Mouse (Mus musculus) left cerebral cortex, adult 9 months (tissue): Measurements from ENCODE around the gene Osbpl9.

ENCODE experiments used
- DNase-seq, 2 experiments: peaks; one replicate each; pipeline ENCODE4 v3.0.0; 2022; ENCODE audit warnings: low spot score in 2 of 2

Gene Osbpl9

GRCm38 (mm10) chr4:109201582-109202424, at the start of gene Osbpl9:
Gene Osbpl9, minus strand, starts transcription at chr4:109202272.
- DNase-seq, result peak; percentile 92 to 97

DNA sequence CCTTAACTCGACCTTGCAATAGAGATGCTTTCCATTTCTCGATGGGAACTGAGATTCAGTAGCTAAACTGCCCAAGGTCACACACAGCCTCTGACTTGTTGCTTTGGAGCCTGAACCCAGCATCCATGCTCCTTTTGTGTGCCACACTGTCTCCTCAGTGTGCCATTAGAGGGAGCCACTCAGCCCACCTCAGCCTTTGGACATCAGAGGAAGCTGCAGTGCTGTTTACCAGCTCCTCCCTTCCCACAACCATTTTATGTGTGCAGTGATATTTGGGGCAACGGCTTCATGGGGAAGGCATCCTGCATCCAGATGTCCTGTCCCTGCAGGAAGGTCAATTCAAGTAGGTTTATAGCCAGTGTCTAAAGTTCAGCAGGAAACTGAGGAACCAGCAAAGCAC, 49.5 kb upstream of the Osbpl9 start:
- DNase-seq, result no peak

- DNase-seq, result no peak
Measured at GRCm38 (mm10) chr4:109245016-109245620, 43.0 kb upstream of the Osbpl9 start.

GRCm38 (mm10) chr4:109244506-109244905, 42.4 kb upstream of the Osbpl9 start:
- no peak for DNase-seq

GRCm38 (mm10) chr4:109241934-109242333, 39.9 kb upstream of the Osbpl9 start:
- no peak for DNase-seq

DNA sequence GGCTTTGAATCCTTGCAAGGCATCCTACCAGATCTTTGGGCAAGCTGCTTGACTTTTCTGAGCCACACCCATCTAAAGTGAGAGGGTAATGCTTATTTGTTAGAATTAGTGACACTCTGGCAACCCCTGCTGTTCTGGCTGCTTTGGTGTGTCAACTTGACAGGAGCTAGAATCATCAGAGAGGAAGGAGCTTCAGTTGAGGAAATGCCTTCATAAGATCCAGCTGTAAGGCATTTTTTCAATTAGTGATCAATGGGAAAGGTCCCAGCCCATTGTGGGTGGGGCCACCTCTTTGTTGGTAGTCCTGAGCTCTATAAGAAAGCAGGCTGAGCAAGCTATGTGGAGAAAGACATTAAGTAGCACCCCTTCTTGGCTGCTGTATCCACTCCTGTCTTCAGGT, 39.1 kb upstream of the Osbpl9 start:
- DNase-seq, result no peak

- peak; percentile 14 to 41 for DNase-seq
Measured at GRCm38 (mm10) chr4:109238428-109239268, 36.6 kb upstream of the Osbpl9 start.

- no peak for DNase-seq
Measured at GRCm38 (mm10) chr4:109236186-109236879, 34.3 kb upstream of the Osbpl9 start.

- no peak for DNase-seq
Measured at GRCm38 (mm10) chr4:109234806-109235350, 32.8 kb upstream of the Osbpl9 start.

GRCm38 (mm10) chr4:109234185-109234584, 32.1 kb upstream of the Osbpl9 start, which contains the start of gene Calr4:
Gene Calr4, plus strand, starts transcription at chr4:109234485.
- no peak for DNase-seq

DNA sequence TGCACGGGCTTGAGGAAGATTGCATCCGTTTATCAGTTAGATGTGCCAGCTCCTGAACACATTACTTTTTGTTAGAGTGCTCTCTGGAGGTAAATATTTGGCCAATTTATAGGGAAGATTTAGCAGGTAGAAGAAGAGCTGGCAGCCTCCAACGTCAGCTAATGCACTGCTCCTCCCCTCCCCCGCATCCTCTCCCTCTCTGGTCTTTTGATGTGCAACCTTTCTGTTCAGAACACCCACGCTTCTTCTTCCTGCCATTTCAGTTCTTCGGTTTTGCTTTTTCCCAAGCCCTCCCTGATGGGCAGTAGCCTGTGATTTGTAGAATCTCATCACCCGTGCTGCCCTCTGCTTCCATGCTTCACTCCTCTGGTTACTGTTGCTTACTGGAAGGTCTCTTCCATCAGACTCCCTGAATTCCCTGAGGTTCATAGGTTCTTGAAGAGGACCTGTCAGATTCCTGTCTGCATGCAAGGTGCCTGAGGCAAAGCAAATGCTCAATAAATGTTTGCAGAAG, 27.8 kb upstream of the Osbpl9 start:
- DNase-seq, result no peak

DNA sequence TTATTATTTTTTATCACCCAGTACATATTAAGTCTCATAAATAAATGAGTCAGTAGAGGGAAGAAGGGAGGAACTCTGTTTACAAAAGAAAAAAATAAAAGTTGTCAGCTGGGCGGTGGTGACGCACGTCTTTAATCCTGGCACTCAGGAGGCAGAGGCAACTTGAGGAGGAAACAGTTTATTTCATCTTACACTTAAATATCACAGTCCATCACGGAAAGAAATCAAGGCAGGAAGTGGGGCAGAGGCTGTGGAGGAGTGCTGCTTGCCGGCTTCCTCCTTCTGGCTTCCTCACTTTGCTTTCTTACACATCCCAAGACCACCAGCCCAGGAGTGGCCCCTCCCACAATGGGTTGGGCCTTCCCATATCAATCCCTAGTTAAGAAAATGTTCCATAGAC, 24.0 kb upstream of the Osbpl9 start:
- DNase-seq, result no peak

DNA sequence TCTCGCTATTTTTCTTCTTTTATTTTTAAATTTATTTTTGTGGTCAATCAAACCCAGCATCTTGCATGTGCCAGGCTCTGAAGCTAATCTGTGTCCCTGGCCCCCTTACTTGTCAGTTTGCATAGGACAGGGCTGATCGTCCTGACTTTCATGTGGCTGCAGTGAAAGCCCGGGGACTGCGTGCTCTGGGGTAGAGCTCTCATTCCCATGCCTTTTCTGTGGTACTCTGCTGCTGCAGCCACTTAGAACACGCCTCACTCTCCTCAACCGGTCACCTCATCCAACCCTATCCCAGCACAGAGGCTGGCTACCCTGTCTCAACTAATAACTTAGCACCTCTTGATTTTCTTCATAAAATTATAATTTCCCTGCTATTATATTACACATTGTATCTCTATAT, 23.5 kb upstream of the Osbpl9 start:
- DNase-seq, result no peak

- peak; percentile 74 to 80 for DNase-seq
Measured at GRCm38 (mm10) chr4:109224762-109225552, 22.9 kb upstream of the Osbpl9 start.

DNA sequence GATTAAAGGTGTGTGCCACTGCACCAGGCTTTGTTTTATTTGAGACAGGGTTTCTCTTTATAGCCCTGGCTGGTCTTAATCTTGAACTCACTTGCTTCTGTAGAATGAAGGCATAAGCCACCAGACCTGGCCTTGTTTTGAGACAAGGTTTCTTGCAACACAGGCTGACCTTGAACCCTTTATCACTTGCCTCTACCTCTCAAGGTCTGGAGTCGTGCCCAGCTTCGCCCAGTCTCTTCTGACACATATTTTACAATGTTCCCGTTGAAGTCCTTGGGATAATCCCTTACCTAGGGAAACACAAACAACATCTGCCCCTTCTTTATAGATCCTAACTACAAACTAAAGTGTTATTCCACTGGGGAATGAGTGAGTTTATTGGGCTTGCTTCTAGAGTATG, 19.9 kb upstream of the Osbpl9 start:
- DNase-seq, result no peak

GRCm38 (mm10) chr4:109220441-109220940, 18.4 kb upstream of the Osbpl9 start:
- no peak for DNase-seq

GRCm38 (mm10) chr4:109218008-109218407, 15.9 kb upstream of the Osbpl9 start:
- DNase-seq, result no peak

GRCm38 (mm10) chr4:109213986-109214385, 11.9 kb upstream of the Osbpl9 start:
- no peak for DNase-seq

GRCm38 (mm10) chr4:109210881-109211280, 8.8 kb upstream of the Osbpl9 start:
- DNase-seq, result no peak

DNA sequence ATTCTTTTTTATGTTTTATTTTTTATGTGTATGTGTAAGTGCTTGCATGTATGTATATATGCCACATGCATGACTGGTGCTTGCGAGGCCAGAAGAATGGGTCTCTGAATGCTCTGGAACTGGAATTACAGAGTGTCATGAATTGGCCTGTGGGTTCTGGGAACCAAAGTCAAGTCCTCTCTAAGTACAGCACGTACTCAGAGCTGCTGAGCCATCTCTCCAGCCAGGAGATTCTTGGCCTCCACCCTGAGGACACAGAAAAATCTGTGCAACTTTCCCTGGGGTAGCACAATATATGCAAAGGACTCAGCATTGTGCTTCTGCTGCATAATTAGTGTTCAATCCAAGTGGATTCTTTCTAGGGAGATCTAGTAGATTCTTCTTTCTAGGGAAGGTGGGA, 8.2 kb upstream of the Osbpl9 start:
- no peak for DNase-seq
